Mouse (Mus musculus) regulatory T cell (primary cell): ENCODE measurements around the gene Ccdc34.

Source experiments
- in situ Hi-C: fragments of 300-600 bp; cut with MboI, MseI; formaldehyde crosslinking; loops from one replicate; pipeline ENCODE4 v1.15.1; 2025; ENCODE audit warnings: high pct_unique_total_duplicates

Gene Ccdc34

GRCm38 (mm10) chr2:110017616-110018505 lies at the start of gene Ccdc34:
Ccdc34 (plus strand) TSS chr2:110017817.
- in situ Hi-C loops = loop anchor here (10.0 kb wide), 2 partner anchors 113 to 733 kb away; partner anchors contain the start of genes Kif18a and Mettl15

GRCm38 (mm10) chr2:109969381-109969780 lies 48.2 kb upstream of the Ccdc34 start:
- in situ Hi-C loops = no loop called here

GRCm38 (mm10) chr2:109969926-109970532 lies 47.6 kb upstream of the Ccdc34 start:
- in situ Hi-C loops = no loop called here

GRCm38 (mm10) chr2:109970744-109971410 lies 46.7 kb upstream of the Ccdc34 start:
- in situ Hi-C loops = no loop called here

GRCm38 (mm10) chr2:109972310-109972709 lies 45.3 kb upstream of the Ccdc34 start:
- in situ Hi-C loops = no loop called here

GRCm38 (mm10) chr2:109972922-109973321 lies 44.7 kb upstream of the Ccdc34 start:
- in situ Hi-C loops = no loop called here

GRCm38 (mm10) chr2:109974807-109975206 lies 42.8 kb upstream of the Ccdc34 start:
- in situ Hi-C loops = loop anchor here (5.0 kb wide), 1 partner anchor 92 kb away; no protein-coding TSS in a partner anchor

GRCm38 (mm10) chr2:109976181-109976580 lies 41.4 kb upstream of the Ccdc34 start:
- in situ Hi-C loops = loop anchor here (5.0 kb wide), 1 partner anchor 91 kb away; no protein-coding TSS in a partner anchor

- in situ Hi-C loops = loop anchor here (5.0 kb wide), 1 partner anchor 90 kb away; no protein-coding TSS in a partner anchor
Observed at GRCm38 (mm10) chr2:109977322-109977721, 40.3 kb upstream of the Ccdc34 start.

GRCm38 (mm10) chr2:109979209-109979608 lies 38.4 kb upstream of the Ccdc34 start:
- in situ Hi-C loops = loop anchor here (5.0 kb wide), 1 partner anchor 88 kb away; no protein-coding TSS in a partner anchor

- in situ Hi-C loops = no loop called here
Observed at GRCm38 (mm10) chr2:109983435-109983834, 34.2 kb upstream of the Ccdc34 start.

- in situ Hi-C loops = no loop called here
Observed at GRCm38 (mm10) chr2:109984930-109985329, 32.7 kb upstream of the Ccdc34 start.

GRCm38 (mm10) chr2:109985560-109985959 lies 32.1 kb upstream of the Ccdc34 start:
- in situ Hi-C loops = no loop called here

- in situ Hi-C loops = no loop called here
Observed at GRCm38 (mm10) chr2:109986036-109986785, 31.4 kb upstream of the Ccdc34 start.

GRCm38 (mm10) chr2:109987946-109988345 lies 29.7 kb upstream of the Ccdc34 start:
- in situ Hi-C loops = no loop called here

- in situ Hi-C loops = no loop called here
Observed at GRCm38 (mm10) chr2:109989196-109989595, 28.4 kb upstream of the Ccdc34 start.

GRCm38 (mm10) chr2:109989679-109990473 lies 27.7 kb upstream of the Ccdc34 start:
- in situ Hi-C loops = no loop called here

GRCm38 (mm10) chr2:109991754-109992153 lies 25.9 kb upstream of the Ccdc34 start:
- in situ Hi-C loops = no loop called here

GRCm38 (mm10) chr2:109992448-109993073 lies 25.1 kb upstream of the Ccdc34 start:
- in situ Hi-C loops = no loop called here

- in situ Hi-C loops = no loop called here
Observed at GRCm38 (mm10) chr2:109993404-109993803, 24.2 kb upstream of the Ccdc34 start.
